Mouse (Mus musculus): ENCODE data around the gene Fchsd2.

The Fchsd2 gene

GRCm38 (mm10) chr7:101092618-101093017, at the start of gene Fchsd2:
Fchsd2 (plus strand) TSS chr7:101092863.
- DNase-seq (ENCODE audit: low read depth), result peak; percentile 65

GRCm38 (mm10) chr7:101043846-101044541, 48.7 kb upstream of the Fchsd2 start:
- DNase-seq (ENCODE audit: low read depth), result no peak

- no peak for DNase-seq (ENCODE audit: low read depth)
Measured at GRCm38 (mm10) chr7:101048247-101048646, 44.4 kb upstream of the Fchsd2 start.

GRCm38 (mm10) chr7:101049326-101050087, 43.2 kb upstream of the Fchsd2 start:
- DNase-seq (ENCODE audit: low read depth), result no peak

GRCm38 (mm10) chr7:101050724-101051550, 41.7 kb upstream of the Fchsd2 start:
- DNase-seq (ENCODE audit: low read depth), result no peak

GRCm38 (mm10) chr7:101051551-101052221, 41.0 kb upstream of the Fchsd2 start:
- DNase-seq (ENCODE audit: low read depth), result peak; percentile 88

- no peak for DNase-seq (ENCODE audit: low read depth)
Measured at GRCm38 (mm10) chr7:101053136-101053535, 39.5 kb upstream of the Fchsd2 start.

GRCm38 (mm10) chr7:101057309-101057708, 35.4 kb upstream of the Fchsd2 start:
- no peak for DNase-seq (ENCODE audit: low read depth)

GRCm38 (mm10) chr7:101059188-101059587, 33.5 kb upstream of the Fchsd2 start:
- DNase-seq (ENCODE audit: low read depth), result no peak

- DNase-seq (ENCODE audit: low read depth), result peak; percentile 74
Measured at GRCm38 (mm10) chr7:101060476-101060875, 32.2 kb upstream of the Fchsd2 start.

GRCm38 (mm10) chr7:101061381-101061780, 31.3 kb upstream of the Fchsd2 start:
- DNase-seq (ENCODE audit: low read depth), result peak; percentile 76

GRCm38 (mm10) chr7:101062246-101062645, 30.4 kb upstream of the Fchsd2 start:
- DNase-seq (ENCODE audit: low read depth), result no peak

- peak; percentile 53 for DNase-seq (ENCODE audit: low read depth)
Measured at GRCm38 (mm10) chr7:101063523-101063922, 29.1 kb upstream of the Fchsd2 start.

- no peak for DNase-seq (ENCODE audit: low read depth)
Measured at GRCm38 (mm10) chr7:101064697-101065688, 27.7 kb upstream of the Fchsd2 start.

- DNase-seq (ENCODE audit: low read depth), result no peak
Measured at GRCm38 (mm10) chr7:101066009-101066408, 26.7 kb upstream of the Fchsd2 start.

GRCm38 (mm10) chr7:101066650-101067346, 25.9 kb upstream of the Fchsd2 start:
- DNase-seq (ENCODE audit: low read depth), result no peak

GRCm38 (mm10) chr7:101067521-101067920, 25.1 kb upstream of the Fchsd2 start:
- no peak for DNase-seq (ENCODE audit: low read depth)

- DNase-seq (ENCODE audit: low read depth), result no peak
Measured at GRCm38 (mm10) chr7:101069271-101069670, 23.4 kb upstream of the Fchsd2 start.

GRCm38 (mm10) chr7:101070406-101070805, 22.3 kb upstream of the Fchsd2 start:
- DNase-seq (ENCODE audit: low read depth), result no peak

GRCm38 (mm10) chr7:101071020-101071419, 21.6 kb upstream of the Fchsd2 start:
- DNase-seq (ENCODE audit: low read depth), result no peak

Data from naive thymus-derived CD4-positive, alpha-beta T cell, adult 2 months (primary cell).